Mouse (Mus musculus) stomach, postnatal 0 days (tissue): ENCODE measurements at regions not wholly inside any gene's neighbourhood (a gene's known extent, or its start where the extent isn't known, plus 50 kb on each side); places are given as distances from the start of the nearest gene placed in this dataset.

Experiments used
- ATAC-seq: fragments of 200-750 bp; cut with Nextera tagmentation; 2 replicates; pipeline ENCODE4 v1.8.0; 2017; ENCODE audit not compliant: low FRiP score, low TSS enrichment
- DNase-seq: peaks from one replicate; pipeline ENCODE4 v3.0.0-alpha.2; 2016; ENCODE audit warnings: low spot score
- H3K27ac ChIP-seq: fragments of 300-500 bp; sonication (generic); replicated peaks from 2 replicates; pipeline ENCODE4 v1.5.1; 2014; ENCODE audit warnings: mild to moderate bottlenecking, control low read depth
- H3K27me3 ChIP-seq: fragments of 300-500 bp; sonication (generic); 2 replicates; pipeline ENCODE4 v1.6.1; 2014; ENCODE audit warnings: low read length; ENCODE audit not compliant: control insufficient read depth, insufficient read depth
- H3K36me3 ChIP-seq: fragments of 300-500 bp; sonication (generic); 2 replicates; pipeline ENCODE4 v1.6.1; 2014; ENCODE audit warnings: low read length, mixed read lengths; ENCODE audit not compliant: control insufficient read depth, insufficient read depth
- H3K4me1 ChIP-seq: fragments of 300-500 bp; sonication (generic); replicated peaks from 2 replicates; pipeline ENCODE4 v1.6.1; 2014; ENCODE audit warnings: antibody characterized with exemption; ENCODE audit not compliant: control insufficient read depth, insufficient read depth
- H3K4me2 ChIP-seq: fragments of 300-500 bp; sonication (generic); replicated peaks from 2 replicates; pipeline ENCODE4 v1.6.1; 2014; ENCODE audit warnings: low read depth, mild to moderate bottlenecking, control low read depth, moderate library complexity
- H3K4me3 ChIP-seq: fragments of 300-500 bp; sonication (generic); 2 replicates; pipeline ENCODE4 v1.5.1; 2014; ENCODE audit warnings: low read depth, low read length, control low read depth
- H3K9ac ChIP-seq: fragments of 300-500 bp; sonication (generic); 2 replicates; pipeline ENCODE4 v1.6.1; 2014; ENCODE audit warnings: mild to moderate bottlenecking, low read length, control low read depth, mixed read lengths
- H3K9me3 ChIP-seq: fragments of 300-500 bp; sonication (generic); 2 replicates; pipeline ENCODE4 v1.6.1; 2016; ENCODE audit warnings: low read length; ENCODE audit not compliant: control insufficient read depth
- CTCF ChIP-seq: IDR thresholded peaks from 2 replicates; pipeline ENCODE4 v1.5.1; 2016; ENCODE audit warnings: antibody characterized with exemption, low read depth, mild to moderate bottlenecking, moderate library complexity
- EP300 ChIP-seq: optimal IDR thresholded peaks from 2 replicates; pipeline ENCODE3; 2016; ENCODE audit warnings: antibody characterized with exemption
- WGBS: fragments of 180-500 bp; shearing (Covaris S2); extraction: QIAGEN DNeasy Blood & Tissue Kit; methylation state at CpG from one replicate; pipeline ENCODE4 v1.1.7; 2014; 5-methylcytosine and 5-hydroxymethylcytosine counted together

DNA sequence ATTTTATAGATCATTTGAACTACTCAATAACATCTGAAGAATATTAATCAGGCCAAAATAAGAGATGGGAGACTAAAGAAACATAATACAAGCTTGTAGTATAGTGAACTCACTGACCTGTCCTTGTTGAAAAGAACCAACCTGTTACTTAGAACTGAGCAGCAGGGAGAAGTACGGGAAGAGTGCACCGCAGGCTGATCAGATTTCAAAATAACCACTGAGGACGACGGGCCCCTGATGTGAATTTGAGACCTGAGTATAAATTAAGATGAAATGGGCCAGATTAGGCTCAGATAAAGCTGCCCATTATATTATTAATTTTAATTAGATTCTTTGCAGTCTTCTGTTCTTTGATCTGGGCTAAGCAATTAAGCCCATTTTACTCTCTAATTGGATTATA is 391.2 kb upstream of the Tyrp1 start:
- 53% methylated on average over 4 of the region's 4 CpGs for WGBS
- H3K36me3 ChIP-seq: no peaks in the 10 kb centered on the region
- H3K9ac ChIP-seq: no peak overlapping the region
- no peaks in the 10 kb centered on the region for H3K4me1 ChIP-seq
- TF ChIP-seq EP300 (no peak), CTCF (no peak)
- ATAC-seq: no peak
- H3K9me3 ChIP-seq: no peaks in the 10 kb centered on the region
- H3K27me3 ChIP-seq: no peaks in the 10 kb centered on the region
- H3K4me2 ChIP-seq: no peak overlapping the region
- no peak overlapping the region for H3K4me3 ChIP-seq
- H3K27ac ChIP-seq: no peak overlapping the region
- no peak for DNase-seq

DNA sequence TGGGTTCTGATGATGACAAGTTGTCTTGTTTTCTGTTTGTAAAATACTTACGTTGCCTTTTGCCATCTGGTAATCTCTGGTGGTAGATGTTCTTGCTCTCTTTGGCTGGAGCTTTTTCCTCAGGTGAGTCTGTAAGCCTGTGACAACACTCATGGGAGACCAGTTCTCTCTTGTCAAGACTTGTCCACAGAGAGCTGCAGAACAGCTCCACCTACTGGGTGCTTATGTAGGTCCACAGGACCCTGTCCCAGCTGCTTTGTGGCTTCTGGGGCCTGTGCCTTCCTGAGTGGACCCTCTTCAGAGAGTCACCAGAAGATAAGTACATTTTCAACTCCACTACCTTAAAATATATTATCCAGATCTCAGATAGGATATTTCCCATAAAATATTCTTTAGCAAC is 370.3 kb upstream of the Tyrp1 start:
- TF ChIP-seq EP300: no peak
- TF ChIP-seq CTCF: peak; percentile 49
- DNase-seq: no peak
- Histone ChIP-seq H3K4me3 (no peak overlapping the region), H3K4me1 (no peaks in the 10 kb centered on the region), H3K36me3 (no peaks in the 10 kb centered on the region), H3K27me3 (no peaks in the 10 kb centered on the region), H3K9me3 (no peaks in the 10 kb centered on the region), H3K27ac (no peak overlapping the region), H3K4me2 (no peak overlapping the region), H3K9ac (no peak overlapping the region)
- ATAC-seq: no peak
- 68% methylated on average over 1 of the region's 1 CpGs for WGBS

DNA sequence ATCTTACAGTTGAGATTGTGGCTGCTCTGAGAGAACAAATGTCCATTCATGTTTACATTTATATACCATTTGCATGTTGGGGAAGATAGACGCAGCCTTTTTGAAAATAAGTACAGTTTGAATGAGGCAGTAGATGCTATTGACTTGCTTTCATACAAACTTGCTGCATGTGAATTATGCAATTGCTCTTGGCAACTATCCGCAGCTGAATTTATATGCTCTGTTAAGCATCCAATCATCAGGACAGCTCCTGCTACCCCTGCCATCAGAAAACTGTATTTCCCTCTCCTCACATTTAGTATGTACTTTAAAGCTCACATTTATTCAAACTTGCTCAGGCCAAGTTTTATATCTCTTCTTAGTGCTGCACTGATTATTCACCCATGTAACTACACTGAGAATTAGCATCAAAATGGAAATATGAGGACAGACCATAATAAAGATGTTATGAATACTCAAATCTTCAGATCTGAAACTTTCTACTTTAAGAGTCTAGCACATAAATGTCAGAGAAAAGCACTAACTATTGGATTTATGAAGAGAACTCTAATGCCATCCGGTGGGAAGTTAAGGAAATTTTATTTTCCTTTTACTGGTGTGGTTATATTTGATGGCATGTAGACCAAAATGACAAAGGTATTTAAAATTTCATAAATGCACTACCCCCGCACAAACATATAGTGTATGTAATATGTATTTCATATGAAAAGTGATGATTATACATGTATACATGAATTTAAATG is 358.0 kb upstream of the Tyrp1 start:
- Histone ChIP-seq H3K27ac (no peak overlapping the region), H3K4me1 (no peaks in the 10 kb centered on the region), H3K27me3 (no peaks in the 10 kb centered on the region), H3K9ac (no peak overlapping the region), H3K4me2 (no peak overlapping the region), H3K4me3 (no peak overlapping the region), H3K9me3 (no peaks in the 10 kb centered on the region), H3K36me3 (no peaks in the 10 kb centered on the region)
- WGBS: 81% methylated on average over 4 of the region's 4 CpGs
- no peak for ATAC-seq
- TF ChIP-seq EP300: no peak
- TF ChIP-seq CTCF: no peak
- no peak for DNase-seq

DNA sequence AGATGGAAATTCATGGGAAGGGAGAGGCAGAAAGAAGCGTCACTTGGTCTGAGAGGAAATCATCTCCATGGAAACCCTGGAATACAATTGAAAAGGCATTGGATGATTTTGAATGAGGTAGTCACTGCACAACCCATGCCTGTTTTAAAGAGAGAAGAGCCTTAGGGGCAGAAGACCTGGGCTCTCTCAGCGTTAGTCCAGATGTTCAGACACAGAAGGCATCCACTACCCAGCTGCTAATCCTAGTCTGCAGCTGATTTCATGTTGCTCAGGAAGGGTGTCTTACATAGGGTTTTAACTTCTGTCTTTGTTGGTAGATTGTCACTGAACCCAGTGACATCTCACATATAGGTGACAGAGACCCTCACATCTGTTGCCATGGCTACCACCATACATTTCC is 318.8 kb upstream of the Tyrp1 start:
- Histone ChIP-seq H3K4me3 (no peak overlapping the region), H3K9ac (no peak overlapping the region), H3K4me2 (no peak overlapping the region), H3K27me3 (no peaks in the 10 kb centered on the region), H3K9me3 (no peaks in the 10 kb centered on the region), H3K4me1 (no peaks in the 10 kb centered on the region), H3K36me3 (no peaks in the 10 kb centered on the region), H3K27ac (no peak overlapping the region)
- DNase-seq: no peak
- no peak for TF ChIP-seq EP300
- TF ChIP-seq CTCF: no peak
- ATAC-seq: no peak
- WGBS: 77% methylated on average over 2 of the region's 2 CpGs

- H3K4me3 ChIP-seq: no peak overlapping the region
- peak; percentile 33 for DNase-seq
- H3K4me2 ChIP-seq: no peak overlapping the region
- no peaks in the 10 kb centered on the region for H3K36me3 ChIP-seq
- TF ChIP-seq EP300 (no peak), CTCF (peak; percentile 75)
- H3K27me3 ChIP-seq: no peaks in the 10 kb centered on the region
- H3K9me3 ChIP-seq: no peaks in the 10 kb centered on the region
- no peak for ATAC-seq
- H3K9ac ChIP-seq: no peak overlapping the region
- H3K27ac ChIP-seq: no peak overlapping the region
- no peaks in the 10 kb centered on the region for H3K4me1 ChIP-seq
- 24% methylated on average over 12 of the region's 12 CpGs for WGBS
Measured at GRCm38 (mm10) chr4:80517476-80518285, 316.2 kb upstream of the Tyrp1 start.

DNA sequence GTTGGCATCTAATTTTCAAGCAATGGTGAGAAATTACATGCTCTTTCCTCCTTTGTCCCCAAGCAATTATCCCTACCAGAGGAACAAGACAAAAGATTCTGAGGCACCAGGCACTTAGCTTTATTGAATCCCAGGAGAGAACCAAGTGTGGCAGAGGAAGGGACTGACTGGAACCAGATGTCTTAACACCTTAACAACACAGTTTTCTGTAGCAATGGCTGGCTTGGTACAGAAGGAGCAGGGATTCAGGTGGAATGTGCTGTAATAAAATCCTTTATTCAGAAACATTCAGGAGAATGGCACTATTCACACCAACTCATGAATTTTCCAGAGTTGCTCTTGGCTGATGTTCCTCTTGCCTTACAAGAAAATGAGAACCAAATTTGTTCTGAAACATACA is 315.3 kb upstream of the Tyrp1 start:
- H3K27me3 ChIP-seq: no peaks in the 10 kb centered on the region
- no peak overlapping the region for H3K4me2 ChIP-seq
- H3K4me1 ChIP-seq: no peaks in the 10 kb centered on the region
- H3K27ac ChIP-seq: no peak overlapping the region
- H3K9me3 ChIP-seq: no peaks in the 10 kb centered on the region
- no peaks in the 10 kb centered on the region for H3K36me3 ChIP-seq
- TF ChIP-seq CTCF: no peak
- TF ChIP-seq EP300: no peak
- H3K9ac ChIP-seq: no peak overlapping the region
- no peak overlapping the region for H3K4me3 ChIP-seq
- no peak for ATAC-seq
- DNase-seq: no peak
